Mouse (Mus musculus): ENCODE measurements around the gene Hykk. TPM values are rescaled to one million over a fixed set of nuclear protein-coding genes. Genes with fewer than 3 reads are reported as not detected.
"Not testable (repeated sequence)": the region's sequence is repeated elsewhere in the genome, so short reads cannot be mapped to it uniquely, and the experiment has no call there.

The Hykk gene
- polyA plus RNA-seq, 1 experiment from 2014 or later, result 4.7 TPM

DNA sequence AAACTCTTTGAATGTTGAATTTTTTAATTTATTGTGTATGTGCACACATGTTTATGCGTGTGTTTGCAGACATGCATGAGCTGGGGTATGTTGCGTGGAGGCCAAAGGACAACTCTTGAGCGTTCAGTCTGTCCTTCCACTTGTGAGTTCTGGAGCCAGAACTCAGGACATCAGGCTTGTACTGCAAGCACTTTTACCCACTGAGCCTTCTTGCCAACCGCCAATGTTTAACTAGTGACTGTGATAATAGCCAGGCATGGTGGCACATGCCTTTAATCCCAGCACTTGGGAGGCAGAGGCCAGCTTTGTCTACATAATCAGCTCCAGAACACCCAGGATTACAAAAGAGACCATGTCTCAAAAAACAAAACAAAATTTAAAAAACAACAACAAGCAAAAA lies 25.0 kb downstream of the Hykk start:
- ATAC-seq (ENCODE audit: low FRiP score), result no peak
- no peaks in the 10 kb centered on the region for H3K9me3 ChIP-seq
- H3K27me3 ChIP-seq, result no peaks in the 10 kb centered on the region
- H3K4me3 ChIP-seq (replicated peaks), result no peak overlapping the region
- H3K27ac ChIP-seq, result no peak overlapping the region
- no peaks in the 10 kb centered on the region for H3K4me1 ChIP-seq
- 91% methylated on average over 4 of the region's 4 CpGs for WGBS
- no peak overlapping the region for H3K9ac ChIP-seq
- no peak overlapping the region for H3K4me2 ChIP-seq
- H3K36me3 ChIP-seq (replicated peaks), result no peaks in the 10 kb centered on the region

- WGBS, result 76% methylated on average over 2 of the region's 2 CpGs
- H3K4me1 ChIP-seq, result no peaks in the 10 kb centered on the region
- H3K27ac ChIP-seq, result no peak overlapping the region
- no peak overlapping the region for H3K4me2 ChIP-seq
- no peak for ATAC-seq (ENCODE audit: low FRiP score)
- no peak overlapping the region for H3K4me3 ChIP-seq (replicated peaks)
- no peak overlapping the region for H3K9ac ChIP-seq
- no peaks in the 10 kb centered on the region for H3K9me3 ChIP-seq
- no peaks in the 10 kb centered on the region for H3K36me3 ChIP-seq (replicated peaks)
- no peaks in the 10 kb centered on the region for H3K27me3 ChIP-seq
Observed at GRCm38 (mm10) chr9:54944467-54944866, 27.4 kb downstream of the Hykk start.

- no peaks in the 10 kb centered on the region for H3K9me3 ChIP-seq
- ATAC-seq (ENCODE audit: low FRiP score), result no peak
- no peak overlapping the region for H3K4me2 ChIP-seq
- H3K4me1 ChIP-seq, result peaks cover 1% of the 10 kb centered on the region
- H3K9ac ChIP-seq, result no peak overlapping the region
- H3K4me3 ChIP-seq (replicated peaks), result no peak overlapping the region
- H3K27me3 ChIP-seq, result no peaks in the 10 kb centered on the region
- no peak overlapping the region for H3K27ac ChIP-seq
- H3K36me3 ChIP-seq (replicated peaks), result no peaks in the 10 kb centered on the region
- 74% methylated on average over 16 of the region's 16 CpGs for WGBS
Observed at GRCm38 (mm10) chr9:54946256-54946655, 29.2 kb downstream of the Hykk start.

GRCm38 (mm10) chr9:54949465-54949864 lies 32.4 kb downstream of the Hykk start:
- no peak overlapping the region for H3K27ac ChIP-seq
- H3K4me3 ChIP-seq (replicated peaks), result no peak overlapping the region
- H3K36me3 ChIP-seq (replicated peaks), result peaks cover 19% of the 10 kb centered on the region
- H3K4me1 ChIP-seq, result peaks cover 22% of the 10 kb centered on the region
- no peak for ATAC-seq (ENCODE audit: low FRiP score)
- no peak overlapping the region for H3K4me2 ChIP-seq
- no peaks in the 10 kb centered on the region for H3K9me3 ChIP-seq
- H3K27me3 ChIP-seq, result no peaks in the 10 kb centered on the region
- H3K9ac ChIP-seq, result no peak overlapping the region

DNA sequence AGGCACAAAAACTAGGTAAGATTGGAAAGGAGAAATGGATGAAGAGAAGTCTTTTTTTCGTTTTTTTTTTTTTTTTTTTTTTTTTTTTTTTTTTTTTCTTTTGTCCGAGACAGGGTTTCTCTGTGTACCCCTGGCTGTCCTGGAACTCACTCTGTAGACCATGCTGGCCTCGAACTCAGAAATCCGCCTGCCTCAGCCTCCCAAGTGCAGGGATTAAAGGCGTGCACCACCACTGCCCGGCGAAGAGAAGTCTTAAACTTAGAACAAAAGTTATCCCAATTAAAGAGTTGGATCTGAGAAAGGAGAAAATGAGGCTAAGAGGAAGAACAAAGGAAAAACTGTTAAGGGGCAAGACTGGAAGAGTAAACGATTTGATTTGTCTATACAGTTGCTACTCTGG lies 33.1 kb downstream of the Hykk start:
- WGBS, result 49% methylated on average over 8 of the region's 8 CpGs
- not testable (repeated sequence) for H3K27me3 ChIP-seq; H3K9me3 ChIP-seq; ATAC-seq (ENCODE audit: low FRiP score)
- H3K4me2 ChIP-seq, result peak overlapping the region; percentile 71
- H3K4me1 ChIP-seq, result peaks cover 22% of the 10 kb centered on the region
- peak overlapping the region; percentile 95; the same call in 1 of the 2 replicates for H3K27ac ChIP-seq
- H3K36me3 ChIP-seq (replicated peaks), result peaks cover 24% of the 10 kb centered on the region
- H3K4me3 ChIP-seq (replicated peaks), result peak overlapping the region; percentile 88
- 0 out of 2 replicates have a peak overlapping the region, but pooled peaks have one; percentile 91 for H3K9ac ChIP-seq

- peaks cover 22% of the 10 kb centered on the region for H3K4me1 ChIP-seq
- H3K9me3 ChIP-seq, result no peaks in the 10 kb centered on the region
- no peaks in the 10 kb centered on the region for H3K27me3 ChIP-seq
- peak; percentile 100 for ATAC-seq (ENCODE audit: low FRiP score)
- peak within 1 kb of the TSS; percentile 95 for H3K27ac ChIP-seq
- peak within 1 kb of the TSS; percentile 91 for H3K9ac ChIP-seq
- H3K4me2 ChIP-seq, result peak within 1 kb of the TSS; percentile 71
- 1% methylated on average over 64 of the region's 65 CpGs for WGBS
- H3K36me3 ChIP-seq (replicated peaks), result peaks cover 30% of the 10 kb centered on the region
- peak within 1 kb of the TSS; percentile 88 for H3K4me3 ChIP-seq (replicated peaks)
Observed at GRCm38 (mm10) chr9:54950575-54951321, 33.7 kb downstream of the Hykk start, which contains the start of the genes Psma4 and AY074887. TSS of gene Psma4 (plus strand) at chr9:54950790. TSS of gene AY074887 (minus strand) at chr9:54950998.

DNA sequence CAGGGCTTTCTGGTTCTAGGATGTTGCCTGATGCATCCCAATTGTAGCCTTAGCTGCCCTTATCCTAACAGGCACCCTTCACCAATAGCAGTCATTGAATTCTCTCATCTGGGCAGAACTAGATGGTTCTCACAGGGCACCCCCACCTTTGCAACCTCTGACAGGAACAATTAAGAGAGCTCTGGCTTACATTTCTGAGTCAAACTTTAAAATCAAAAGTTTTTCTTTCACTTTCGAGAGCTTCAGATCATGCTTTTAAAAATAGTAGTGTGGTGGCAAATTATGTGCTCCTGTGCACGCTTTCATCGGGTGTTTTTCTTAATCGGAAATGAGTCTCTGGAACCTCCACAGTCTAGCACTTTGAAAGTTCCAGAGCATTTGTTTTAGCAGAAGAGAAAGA lies 44.0 kb downstream of the Hykk start:
- no peak for ATAC-seq (ENCODE audit: low FRiP score)
- no peaks in the 10 kb centered on the region for H3K4me1 ChIP-seq
- no peak overlapping the region for H3K4me3 ChIP-seq (replicated peaks)
- WGBS, result 94% methylated on average over 4 of the region's 4 CpGs
- H3K27ac ChIP-seq, result no peak overlapping the region
- H3K4me2 ChIP-seq, result no peak overlapping the region
- H3K36me3 ChIP-seq (replicated peaks), result peaks cover 41% of the 10 kb centered on the region
- no peaks in the 10 kb centered on the region for H3K27me3 ChIP-seq
- H3K9ac ChIP-seq, result no peak overlapping the region
- H3K9me3 ChIP-seq, result peaks cover 4% of the 10 kb centered on the region; the same call in 1 of the 2 replicates

DNA sequence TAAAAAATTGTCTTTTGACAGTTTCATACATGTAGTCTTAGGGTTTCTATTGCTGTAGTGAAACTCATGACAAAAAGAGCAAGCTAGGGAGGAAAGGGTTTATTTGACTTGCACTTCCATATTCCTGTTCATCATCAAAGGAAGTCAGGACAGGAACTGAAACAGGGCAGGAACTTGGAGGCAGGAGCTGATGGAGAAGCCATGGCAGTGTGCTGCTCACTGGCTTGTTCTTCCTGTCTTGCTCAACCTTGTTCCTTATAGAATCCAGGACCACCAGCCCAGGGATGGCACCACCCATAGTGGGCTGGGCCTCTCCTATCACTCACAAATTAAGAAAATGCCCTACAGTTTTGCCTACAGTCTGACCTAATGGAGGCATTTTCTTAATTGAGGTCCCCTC lies 46.6 kb downstream of the Hykk start:
- no peak overlapping the region for H3K4me3 ChIP-seq (replicated peaks)
- no peaks in the 10 kb centered on the region for H3K27me3 ChIP-seq
- no peak overlapping the region for H3K9ac ChIP-seq
- H3K4me2 ChIP-seq, result no peak overlapping the region
- H3K4me1 ChIP-seq, result no peaks in the 10 kb centered on the region
- no peak for ATAC-seq (ENCODE audit: low FRiP score)
- H3K9me3 ChIP-seq, result peaks cover 4% of the 10 kb centered on the region; the same call in 1 of the 2 replicates
- peaks cover 16% of the 10 kb centered on the region for H3K36me3 ChIP-seq (replicated peaks)
- H3K27ac ChIP-seq, result no peak overlapping the region

- H3K36me3 ChIP-seq (replicated peaks), result no peaks in the 10 kb centered on the region
- H3K27ac ChIP-seq, result no peak overlapping the region
- H3K4me2 ChIP-seq, result no peak overlapping the region
- H3K4me1 ChIP-seq, result peaks cover 5% of the 10 kb centered on the region; the same call in 1 of the 2 replicates
- H3K9me3 ChIP-seq, result no peaks in the 10 kb centered on the region
- 63% methylated on average over 8 of the region's 8 CpGs for WGBS
- no peak overlapping the region for H3K4me3 ChIP-seq (replicated peaks)
- ATAC-seq (ENCODE audit: low FRiP score), result no peak
- no peak overlapping the region for H3K9ac ChIP-seq
- H3K27me3 ChIP-seq, result no peaks in the 10 kb centered on the region
Observed at GRCm38 (mm10) chr9:54969972-54970637, 53.0 kb downstream of the Hykk start.

- ATAC-seq (ENCODE audit: low FRiP score), result peak; percentile 27; the same call in 1 of the 2 replicates
- Histone ChIP-seq H3K9ac (peak within 1 kb of the TSS; percentile 56), H3K4me1 (peaks cover 13% of the 10 kb centered on the region), H3K9me3 (no peaks in the 10 kb centered on the region), H3K27ac (no peak within 1 kb of the TSS), H3K4me2 (peak within 1 kb of the TSS; percentile 90), H3K27me3 (peaks cover 47% of the 10 kb centered on the region), H3K4me3 (replicated peaks) (peak within 1 kb of the TSS; percentile 64), H3K36me3 (replicated peaks) (no peaks in the 10 kb centered on the region)
- WGBS, result 74% methylated on average over 8 of the region's 8 CpGs
Observed at GRCm38 (mm10) chr9:54980674-54981073, 63.6 kb downstream of the Hykk start, which contains the start of gene Chrna5. TSS of gene Chrna5 (plus strand) at chr9:54980880.

DNA sequence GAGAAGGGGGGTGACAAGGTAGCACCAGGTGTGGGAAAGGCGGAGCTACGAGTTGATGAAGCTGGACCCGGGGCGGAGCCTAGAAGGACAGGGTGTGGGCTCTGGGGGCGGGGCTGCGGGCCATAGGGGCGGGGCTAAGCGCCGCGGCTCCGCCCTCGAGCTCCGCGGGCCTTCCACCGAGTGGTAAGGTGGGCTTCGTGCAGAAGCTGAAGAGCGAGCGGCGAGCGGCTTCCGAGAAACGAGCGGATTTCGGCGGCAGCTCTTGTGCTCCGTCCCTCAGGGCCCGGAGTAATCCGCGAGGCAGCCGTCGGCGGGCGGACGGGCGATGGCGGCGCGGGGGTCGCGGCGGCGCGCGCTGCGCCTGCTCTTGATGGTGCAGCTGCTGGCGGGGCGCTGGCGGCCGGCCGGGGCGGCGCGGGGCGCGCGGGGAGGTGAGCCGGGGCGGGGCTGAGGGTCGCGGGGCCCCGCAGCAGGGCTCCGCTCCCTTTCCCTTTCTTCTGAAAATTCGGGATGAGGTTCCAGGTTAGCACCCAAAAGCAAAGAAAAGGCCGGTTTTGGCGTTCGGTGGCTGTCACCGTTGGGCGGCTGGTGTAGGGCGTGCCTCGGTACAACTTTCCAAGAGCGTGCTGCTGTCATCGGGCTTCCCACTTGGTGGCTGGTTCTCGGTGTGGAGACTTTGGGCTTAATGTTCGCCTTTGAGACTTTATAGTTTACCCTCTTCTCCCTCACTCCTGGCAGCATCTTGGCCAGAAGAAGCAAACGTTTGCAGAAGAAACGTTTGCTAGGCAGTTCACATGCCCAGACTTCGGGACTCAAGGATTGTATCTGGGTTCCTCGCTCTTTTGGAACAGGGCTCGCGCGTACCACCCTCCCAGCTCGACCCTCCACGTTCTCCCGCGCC lies 64.5 kb downstream of the Hykk start:
- peak; percentile 93 for ATAC-seq (ENCODE audit: low FRiP score)
- no peak overlapping the region for H3K27ac ChIP-seq

GRCm38 (mm10) chr9:54982401-54982800 lies 65.3 kb downstream of the Hykk start:
- Histone ChIP-seq H3K9ac (no peak overlapping the region), H3K4me3 (replicated peaks) (peak overlapping the region; percentile 64), H3K27me3 (peaks cover 47% of the 10 kb centered on the region), H3K36me3 (replicated peaks) (no peaks in the 10 kb centered on the region), H3K27ac (no peak overlapping the region), H3K9me3 (no peaks in the 10 kb centered on the region), H3K4me2 (peak overlapping the region; percentile 90), H3K4me1 (peaks cover 13% of the 10 kb centered on the region)
- no peak for ATAC-seq (ENCODE audit: low FRiP score)
- 6% methylated on average over 7 of the region's 7 CpGs for WGBS

More for the DNA sequence above, 64.5 kb downstream of the Hykk start:
- Histone ChIP-seq H3K4me3 (replicated peaks) (peak overlapping the region; percentile 64), H3K4me2 (peak overlapping the region; percentile 90), H3K27me3 (peaks cover 47% of the 10 kb centered on the region), H3K9me3 (no peaks in the 10 kb centered on the region), H3K36me3 (replicated peaks) (no peaks in the 10 kb centered on the region), H3K4me1 (peaks cover 13% of the 10 kb centered on the region), H3K9ac (peak overlapping the region; percentile 56)
- WGBS, result 1% methylated on average over 77 of the region's 85 CpGs
